Mouse (Mus musculus): ENCODE results near the gene Ptgdr2.
A peak's percentile ranks its signal among the peaks of the same experiment; 100 is the strongest.

Gene Ptgdr2

GRCm38 (mm10) chr19:10936077-10936476 lies 883 bp upstream of the Ptgdr2 start:
- H3K9me3 ChIP-seq (ENCODE audit: low read length) = peaks cover 5% of the 10 kb centered on the region; the same call in 1 of the 2 replicates
- H3K36me3 ChIP-seq (ENCODE audit: insufficient read depth, low read length) = no peaks in the 10 kb centered on the region
- H3K27me3 ChIP-seq (ENCODE audit: insufficient read depth, low read length) = peaks cover 64% of the 10 kb centered on the region
- peaks cover 14% of the 10 kb centered on the region for H3K4me1 ChIP-seq (replicated peaks; ENCODE audit: low read depth, low read length)
- no peak overlapping the region for H3K4me3 ChIP-seq (replicated peaks; ENCODE audit: low read length)
- TF ChIP-seq CTCF (conservative IDR thresholded peaks at IDR 0.05; ENCODE audit: low read length) (peak; percentile 72), NANOG (IDR thresholded peaks at IDR 0.05; ENCODE audit: borderline replicate concordance, low read length) (no peak)

DNA sequence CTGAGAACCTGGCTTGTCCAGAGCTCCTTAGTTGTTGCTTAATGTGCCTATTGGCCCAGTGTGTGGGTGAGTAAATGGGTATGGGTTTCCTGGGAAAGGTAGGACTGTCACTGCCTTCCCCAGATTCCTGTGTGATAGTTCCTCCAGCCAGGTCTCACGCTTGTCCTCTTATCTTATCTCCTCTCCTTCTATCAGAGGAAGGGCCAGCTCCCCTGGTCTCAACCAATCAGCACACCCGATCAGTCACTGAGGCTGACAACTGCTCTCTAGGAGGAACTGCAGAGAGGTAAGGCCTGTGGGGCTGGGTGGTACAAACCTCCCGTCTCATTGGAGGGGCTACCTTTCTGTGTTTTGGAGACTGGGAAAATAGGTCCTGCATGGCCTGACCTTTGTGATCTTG lies 1.8 kb downstream of the Ptgdr2 start:
- peaks cover 26% of the 10 kb centered on the region for H3K36me3 ChIP-seq (ENCODE audit: insufficient read depth, low read length)
- peaks cover 54% of the 10 kb centered on the region for H3K27me3 ChIP-seq (ENCODE audit: insufficient read depth, low read length)
- H3K4me3 ChIP-seq (replicated peaks; ENCODE audit: low read length) = no peak overlapping the region

GRCm38 (mm10) chr19:10940097-10940800 lies 3.3 kb downstream of the Ptgdr2 start:
- Histone ChIP-seq H3K9me3 (ENCODE audit: low read length) (no peaks in the 10 kb centered on the region), H3K36me3 (ENCODE audit: insufficient read depth, low read length) (peaks cover 41% of the 10 kb centered on the region), H3K27me3 (ENCODE audit: insufficient read depth, low read length) (peaks cover 42% of the 10 kb centered on the region), H3K4me3 (replicated peaks; ENCODE audit: low read length) (peak overlapping the region; percentile 70), H3K4me1 (replicated peaks; ENCODE audit: low read depth, low read length) (peaks cover 25% of the 10 kb centered on the region)
- TF ChIP-seq CTCF (conservative IDR thresholded peaks at IDR 0.05; ENCODE audit: low read length) = peak; percentile 57
- no peak for TF ChIP-seq POU5F1 (IDR thresholded peaks at IDR 0.05; ENCODE audit: borderline replicate concordance, low read length)
- no peak for TF ChIP-seq NANOG (IDR thresholded peaks at IDR 0.05; ENCODE audit: borderline replicate concordance, low read length)

More for the DNA sequence above, 1.8 kb downstream of the Ptgdr2 start:
- TF ChIP-seq CTCF (conservative IDR thresholded peaks at IDR 0.05; ENCODE audit: low read length) (no peak), POU5F1 (IDR thresholded peaks at IDR 0.05; ENCODE audit: borderline replicate concordance, low read length) (no peak), NANOG (IDR thresholded peaks at IDR 0.05; ENCODE audit: borderline replicate concordance, low read length) (no peak)
- H3K9me3 ChIP-seq (ENCODE audit: low read length) = no peaks in the 10 kb centered on the region
- peaks cover 25% of the 10 kb centered on the region for H3K4me1 ChIP-seq (replicated peaks; ENCODE audit: low read depth, low read length)

DNA sequence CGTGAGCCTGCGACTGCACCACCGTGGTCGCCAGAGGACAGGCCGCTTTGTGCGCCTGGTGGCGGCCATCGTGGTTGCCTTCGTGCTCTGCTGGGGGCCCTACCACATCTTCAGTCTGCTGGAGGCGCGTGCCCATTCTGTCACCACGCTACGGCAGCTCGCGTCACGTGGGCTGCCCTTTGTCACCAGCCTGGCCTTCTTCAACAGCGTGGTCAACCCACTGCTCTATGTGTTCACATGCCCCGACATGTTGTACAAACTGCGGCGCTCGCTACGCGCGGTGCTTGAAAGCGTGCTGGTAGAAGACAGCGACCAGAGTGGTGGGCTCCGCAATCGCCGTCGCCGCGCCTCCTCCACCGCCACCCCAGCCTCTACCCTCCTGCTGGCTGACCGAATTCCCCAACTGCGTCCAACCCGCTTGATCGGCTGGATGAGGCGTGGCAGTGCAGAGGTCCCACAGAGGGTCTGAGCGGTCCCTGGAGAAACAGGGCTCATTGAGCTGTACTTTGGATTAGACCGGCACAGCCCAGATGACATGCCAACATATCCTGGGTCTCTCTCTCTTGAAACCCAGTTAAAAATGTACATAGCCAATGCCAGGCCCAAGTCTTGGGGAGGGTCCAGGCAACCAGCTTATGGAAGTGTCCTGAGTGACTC lies 4.0 kb downstream of the Ptgdr2 start:
- H3K4me1 ChIP-seq (replicated peaks; ENCODE audit: low read depth, low read length) = peaks cover 30% of the 10 kb centered on the region
- TF ChIP-seq POU5F1 (IDR thresholded peaks at IDR 0.05; ENCODE audit: borderline replicate concordance, low read length) (no peak), CTCF (conservative IDR thresholded peaks at IDR 0.05; ENCODE audit: low read length) (no peak), NANOG (IDR thresholded peaks at IDR 0.05; ENCODE audit: borderline replicate concordance, low read length) (no peak)
- H3K36me3 ChIP-seq (ENCODE audit: insufficient read depth, low read length) = peaks cover 48% of the 10 kb centered on the region
- peak overlapping the region; percentile 70 for H3K4me3 ChIP-seq (replicated peaks; ENCODE audit: low read length)
- H3K27me3 ChIP-seq (ENCODE audit: insufficient read depth, low read length) = peaks cover 41% of the 10 kb centered on the region
- H3K9me3 ChIP-seq (ENCODE audit: low read length) = no peaks in the 10 kb centered on the region

DNA sequence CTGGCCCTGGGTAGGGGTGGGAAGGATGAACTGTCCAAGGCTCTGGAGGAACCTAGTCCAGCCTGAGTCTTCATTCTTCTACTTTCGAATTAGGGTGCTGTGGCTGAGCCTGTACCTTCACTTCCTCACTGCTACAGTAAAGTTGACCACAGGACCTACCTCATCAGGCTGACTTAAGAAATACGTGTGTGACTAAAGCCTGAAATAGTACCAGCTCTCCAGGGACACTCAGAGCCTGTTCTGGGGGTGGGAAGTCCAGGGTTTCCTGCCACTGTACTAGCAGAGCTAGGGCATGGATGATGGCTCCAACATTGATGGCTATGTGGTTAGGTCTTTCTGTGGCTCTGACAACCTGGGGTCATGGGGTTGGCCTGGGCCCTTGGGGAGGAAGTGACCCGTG lies 7.0 kb downstream of the Ptgdr2 start:
- Histone ChIP-seq H3K4me3 (replicated peaks; ENCODE audit: low read length) (no peak overlapping the region), H3K27me3 (ENCODE audit: insufficient read depth, low read length) (peaks cover 17% of the 10 kb centered on the region), H3K9me3 (ENCODE audit: low read length) (no peaks in the 10 kb centered on the region), H3K36me3 (ENCODE audit: insufficient read depth, low read length) (peaks cover 68% of the 10 kb centered on the region), H3K4me1 (replicated peaks; ENCODE audit: low read depth, low read length) (peaks cover 53% of the 10 kb centered on the region)
- TF ChIP-seq NANOG (IDR thresholded peaks at IDR 0.05; ENCODE audit: borderline replicate concordance, low read length) = no peak
- TF ChIP-seq CTCF (conservative IDR thresholded peaks at IDR 0.05; ENCODE audit: low read length) = no peak
- TF ChIP-seq POU5F1 (IDR thresholded peaks at IDR 0.05; ENCODE audit: borderline replicate concordance, low read length) = no peak

GRCm38 (mm10) chr19:10946506-10946905 lies 9.5 kb downstream of the Ptgdr2 start:
- Histone ChIP-seq H3K36me3 (ENCODE audit: insufficient read depth, low read length) (peaks cover 64% of the 10 kb centered on the region), H3K9me3 (ENCODE audit: low read length) (no peaks in the 10 kb centered on the region), H3K27me3 (ENCODE audit: insufficient read depth, low read length) (no peaks in the 10 kb centered on the region), H3K4me1 (replicated peaks; ENCODE audit: low read depth, low read length) (peaks cover 51% of the 10 kb centered on the region), H3K4me3 (replicated peaks; ENCODE audit: low read length) (peak overlapping the region; percentile 99)
- no peak for TF ChIP-seq CTCF (conservative IDR thresholded peaks at IDR 0.05; ENCODE audit: low read length)
- TF ChIP-seq POU5F1 (IDR thresholded peaks at IDR 0.05; ENCODE audit: borderline replicate concordance, low read length) = no peak

GRCm38 (mm10) chr19:10947219-10947618 lies 10.3 kb downstream of the Ptgdr2 start:
- Histone ChIP-seq H3K4me3 (replicated peaks; ENCODE audit: low read length) (peak overlapping the region; percentile 99), H3K9me3 (ENCODE audit: low read length) (no peaks in the 10 kb centered on the region), H3K27me3 (ENCODE audit: insufficient read depth, low read length) (no peaks in the 10 kb centered on the region), H3K36me3 (ENCODE audit: insufficient read depth, low read length) (peaks cover 57% of the 10 kb centered on the region), H3K4me1 (replicated peaks; ENCODE audit: low read depth, low read length) (peaks cover 44% of the 10 kb centered on the region)
- TF ChIP-seq POU5F1 (IDR thresholded peaks at IDR 0.05; ENCODE audit: borderline replicate concordance, low read length) (no peak), CTCF (conservative IDR thresholded peaks at IDR 0.05; ENCODE audit: low read length) (no peak), NANOG (IDR thresholded peaks at IDR 0.05; ENCODE audit: borderline replicate concordance, low read length) (no peak)

- Histone ChIP-seq H3K9me3 (ENCODE audit: low read length) (no peaks in the 10 kb centered on the region), H3K36me3 (ENCODE audit: insufficient read depth, low read length) (peaks cover 45% of the 10 kb centered on the region), H3K4me1 (replicated peaks; ENCODE audit: low read depth, low read length) (peaks cover 44% of the 10 kb centered on the region), H3K27me3 (ENCODE audit: insufficient read depth, low read length) (peaks cover 6% of the 10 kb centered on the region), H3K4me3 (replicated peaks; ENCODE audit: low read length) (peak overlapping the region; percentile 99)
- TF ChIP-seq CTCF (conservative IDR thresholded peaks at IDR 0.05; ENCODE audit: low read length) (no peak), NANOG (IDR thresholded peaks at IDR 0.05; ENCODE audit: borderline replicate concordance, low read length) (no peak), POU5F1 (IDR thresholded peaks at IDR 0.05; ENCODE audit: borderline replicate concordance, low read length) (no peak)
These were observed 11.5 kb downstream of the Ptgdr2 start for GRCm38 (mm10) chr19:10948416-10948815.

Measured in E14TG2a.4 (cell line).